Mouse (Mus musculus) hindbrain, embryonic 16.5 days (tissue): ENCODE data around the gene Capn6. TPM values are rescaled to one million over a fixed set of nuclear protein-coding genes. Genes with fewer than 3 reads are reported as not detected.

Experiments
- microRNA-seq: library from miRNA; unstranded; fragments of <30 nt; microRNA quantifications from one replicate; pipeline ENCODE4, GENCODE M21; 2017
- polyA plus RNA-seq: library from polyadenylated mRNA; unstranded; fragments of >200 nt; fragmentation: Nextera tagmentation; extraction: Ambion mirVana; gene quantifications from 2 replicates; pipeline ENCODE4 v1.2.1, GENCODE M21; 2015

Capn6 gene
- polyA plus RNA-seq, 1 experiment from 2014 or later: 0.95 TPM

Small RNAs within 50 kb of the gene (microRNA-seq; reads per million reads assigned to microRNA genes)
- not detected for gene Gm47298

Other genes with a start within 250 kb of the Capn6 start
- gene Dcx, start 105.9 kb upstream of the Capn6 start, polyA plus RNA-seq: 230 and 260 TPM in 2 replicates